Mouse (Mus musculus): ENCODE measurements around the gene Sympk. TPM values are rescaled to one million over a fixed set of nuclear protein-coding genes. Genes with fewer than 3 reads are reported as not detected.

Gene Sympk
- total RNA-seq, 1 experiment from 2014 or later = 83.7 TPM

Small RNA genes lying within 50 kb of the gene (microRNA-seq; reads per million reads assigned to microRNA genes)
- 0.85 to 2.3 reads per million in 2 experiments for gene Mir3100

Other genes with a start within 250 kb of the Sympk start
- not detected in 2 replicates for gene Psg19, start 225.9 kb upstream of the Sympk start, total RNA-seq (2021)
- gene Psg17, start 202.8 kb upstream of the Sympk start, total RNA-seq (2021) = not detected in 2 replicates
- 5.1 and 6.3 TPM in 2 replicates for gene Mill2, start 184.4 kb upstream of the Sympk start, total RNA-seq (2021)
- 2.3 and 4.5 TPM in 2 replicates for gene Pglyrp1, start 153.0 kb upstream of the Sympk start, total RNA-seq (2021)
- 12.2 and 12.9 TPM in 2 replicates for gene Ccdc61, start 114.0 kb upstream of the Sympk start, total RNA-seq (2021)
- 7.2 and 8.0 TPM in 2 replicates for gene Nova2, start 98.5 kb upstream of the Sympk start, total RNA-seq (2021)
- not detected in 2 replicates for gene Nanos2, start 37.0 kb upstream of the Sympk start, total RNA-seq (2021)
- 7.1 and 8.2 TPM in 2 replicates for gene Mypop, start 33.1 kb upstream of the Sympk start, total RNA-seq (2021)
- 35.9 and 38.6 TPM in 2 replicates for gene Irf2bp1, start 20.3 kb upstream of the Sympk start, total RNA-seq (2021)
- 0.34 and 6.8 TPM in 2 replicates for gene Foxa3, start 839 bp upstream of the Sympk start, total RNA-seq (2021)
- not detected in 2 replicates for gene Rsph6a, start 30.3 kb downstream of the Sympk start, total RNA-seq (2021)
- 45.7 and 47.7 TPM in 2 replicates for gene Dmwd, start 51.9 kb downstream of the Sympk start, total RNA-seq (2021)
- gene Dmpk, start 59.5 kb downstream of the Sympk start, total RNA-seq (2021) = 64.2 and 65.6 TPM in 2 replicates
- gene Six5, start 70.2 kb downstream of the Sympk start, total RNA-seq (2021) = 13.3 and 15.3 TPM in 2 replicates
- gene Gm4969, start 94.0 kb downstream of the Sympk start, total RNA-seq (2021) = 0.19 TPM in 1 of 2 replicates, not detected in the other
- 11.2 and 11.9 TPM in 2 replicates for gene Fbxo46, start 95.5 kb downstream of the Sympk start, total RNA-seq (2021)
- 13.2 and 15.2 TPM in 2 replicates for gene Qpctl, start 124.9 kb downstream of the Sympk start, total RNA-seq (2021)
- 79.1 and 87.8 TPM in 2 replicates for gene Snrpd2, start 125.3 kb downstream of the Sympk start, total RNA-seq (2021)
- gene Gipr, start 141.8 kb downstream of the Sympk start, total RNA-seq (2021) = 0.71 and 0.93 TPM in 2 replicates
- gene Eml2, start 152.0 kb downstream of the Sympk start, total RNA-seq (2021) = 36.9 and 46.6 TPM in 2 replicates
- 9.7 and 12.4 TPM in 2 replicates for gene Gpr4, start 188.2 kb downstream of the Sympk start, total RNA-seq (2021)
- gene Opa3, start 204.0 kb downstream of the Sympk start, total RNA-seq (2021) = 27.5 and 28.5 TPM in 2 replicates
- 62.0 and 79.0 TPM in 2 replicates for gene Vasp, start 247.4 kb downstream of the Sympk start, total RNA-seq (2021)